Mouse (Mus musculus) limb, embryonic 15.5 days (tissue): ENCODE data around the gene Col25a1. TPM values are rescaled to one million over a fixed set of nuclear protein-coding genes. Genes with fewer than 3 reads are reported as not detected.

Experiments used
- ATAC-seq: fragments of 200-750 bp; cut with Nextera tagmentation; 2 replicates; pipeline ENCODE4 v1.8.0; 2017; ENCODE audit warnings: low read depth, moderate TSS enrichment; ENCODE audit not compliant: insufficient number of reproducible peaks, low FRiP score, low TSS enrichment
- H3K27ac ChIP-seq: fragments of 300-500 bp; sonication (generic); 2 replicates; pipeline ENCODE4 v1.5.1; 2015; ENCODE audit warnings: moderate library complexity, mild to moderate bottlenecking, inconsistent platforms
- H3K27me3 ChIP-seq: fragments of 300-500 bp; sonication (generic); 2 replicates; pipeline ENCODE4 v1.6.1; 2015; ENCODE audit warnings: inconsistent platforms
- H3K36me3 ChIP-seq: fragments of 300-500 bp; sonication (generic); 2 replicates; pipeline ENCODE4 v1.6.1; 2015; ENCODE audit warnings: inconsistent platforms
- H3K4me1 ChIP-seq: fragments of 300-500 bp; sonication (generic); 2 replicates; pipeline ENCODE4 v1.6.1; 2015; ENCODE audit warnings: inconsistent platforms
- H3K4me2 ChIP-seq: fragments of 300-500 bp; sonication (generic); 2 replicates; pipeline ENCODE4 v1.6.1; 2015; ENCODE audit warnings: mild to moderate bottlenecking, inconsistent platforms
- H3K4me3 ChIP-seq: fragments of 300-500 bp; sonication (generic); 2 replicates; pipeline ENCODE4 v1.5.1; 2015; ENCODE audit warnings: mild to moderate bottlenecking, inconsistent platforms
- H3K9ac ChIP-seq: fragments of 300-500 bp; sonication (generic); 2 replicates; pipeline ENCODE4 v1.6.1; 2015; ENCODE audit warnings: inconsistent platforms
- H3K9me3 ChIP-seq: fragments of 300-500 bp; sonication (generic); 2 replicates; pipeline ENCODE4 v1.6.1; 2016; ENCODE audit warnings: inconsistent platforms
- WGBS: fragments of 180-500 bp; shearing (Covaris S2); methylation state at CpG from one replicate; pipeline ENCODE4 v1.1.7; 2015; 5-methylcytosine and 5-hydroxymethylcytosine counted together
- polyA plus RNA-seq: library from polyadenylated mRNA; unstranded; fragments of >200 nt; fragmentation: Nextera tagmentation; extraction: Ambion mirVana; gene quantifications from 2 replicates; pipeline ENCODE4 v1.2.1, GENCODE M21; 2015

Gene Col25a1
- polyA plus RNA-seq, 1 experiment from 2014 or later: 7.5 TPM

DNA sequence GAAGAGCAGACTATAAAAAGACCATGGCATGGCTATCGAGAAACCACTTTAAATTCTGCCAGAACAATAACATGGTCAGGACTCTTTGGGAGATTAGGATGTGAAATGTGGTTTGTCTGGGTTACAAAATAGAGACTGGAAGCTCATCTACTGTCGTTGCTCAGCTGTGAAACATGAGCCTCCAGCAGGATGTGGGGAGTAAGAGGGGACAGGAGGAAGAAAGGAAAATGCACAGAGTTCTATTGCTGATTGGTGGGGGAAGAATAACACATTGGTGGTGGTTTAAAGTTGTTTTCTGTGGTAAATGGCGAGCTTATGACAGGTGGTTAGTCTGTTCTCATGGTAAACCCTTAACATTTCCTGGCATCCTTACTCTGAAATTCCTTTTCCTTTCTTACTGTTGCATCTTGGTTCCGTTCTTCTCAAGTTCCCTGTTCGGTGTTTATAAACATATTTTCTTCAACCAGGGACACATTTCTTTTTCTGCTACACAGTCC lies 87.0 kb downstream of the Col25a1 start:
- Histone ChIP-seq H3K9ac (no peak overlapping the region), H3K4me1 (no peaks in the 10 kb centered on the region), H3K9me3 (no peaks in the 10 kb centered on the region), H3K4me2 (no peak overlapping the region), H3K36me3 (no peaks in the 10 kb centered on the region), H3K27me3 (no peaks in the 10 kb centered on the region), H3K4me3 (no peak overlapping the region), H3K27ac (no peak overlapping the region)
- 64% methylated on average over 5 of the region's 5 CpGs for WGBS
- no peak for ATAC-seq

DNA sequence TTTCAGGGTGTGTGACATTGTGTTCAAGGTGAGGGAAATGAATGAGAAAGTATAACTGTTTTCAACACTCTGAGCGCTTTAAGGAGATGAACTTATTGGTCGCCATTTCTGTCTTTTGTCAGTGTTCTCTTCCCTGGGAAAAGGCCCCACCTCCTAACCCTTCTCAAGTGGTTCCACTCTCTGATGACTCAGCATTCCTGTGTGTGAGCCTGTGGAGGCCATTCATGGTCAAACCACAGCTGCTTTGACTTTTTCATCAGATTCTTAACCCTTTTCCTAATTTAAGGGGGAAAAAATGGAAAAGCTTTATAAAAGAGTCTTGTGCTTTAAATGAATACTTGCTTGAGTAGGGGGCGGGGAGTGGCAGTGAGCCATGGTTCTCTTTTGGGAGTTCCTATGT lies 89.5 kb downstream of the Col25a1 start:
- ATAC-seq: no peak
- no peak overlapping the region for H3K9ac ChIP-seq
- H3K27ac ChIP-seq: no peak overlapping the region
- no peaks in the 10 kb centered on the region for H3K27me3 ChIP-seq
- H3K36me3 ChIP-seq: no peaks in the 10 kb centered on the region
- no peak overlapping the region for H3K4me3 ChIP-seq
- H3K4me1 ChIP-seq: no peaks in the 10 kb centered on the region
- H3K9me3 ChIP-seq: 0 out of 2 replicates have a peak, but pooled peaks cover 5% of the 10 kb centered on the region
- 98% methylated on average over 3 of the region's 3 CpGs for WGBS
- H3K4me2 ChIP-seq: no peak overlapping the region

DNA sequence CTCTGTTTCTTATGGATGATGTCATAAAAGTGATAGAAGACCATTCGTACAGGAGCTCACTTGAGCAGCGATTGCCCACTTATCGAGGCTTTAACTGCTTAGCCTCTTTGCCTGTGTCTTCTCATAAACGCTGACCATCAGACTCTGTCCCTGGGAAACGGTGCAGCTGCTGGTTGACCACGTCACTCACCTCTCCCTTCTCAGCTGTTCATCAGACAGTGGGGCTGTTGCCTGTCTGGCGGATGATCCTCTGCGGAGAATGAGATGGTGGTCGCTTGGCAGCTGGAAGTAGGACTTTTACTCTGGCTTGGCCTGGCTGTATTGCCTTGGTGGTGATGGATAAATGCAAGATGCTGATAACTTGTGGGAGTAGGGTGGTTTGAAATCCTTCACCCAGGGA lies 96.9 kb downstream of the Col25a1 start:
- no peak overlapping the region for H3K4me3 ChIP-seq
- no peak overlapping the region for H3K27ac ChIP-seq
- no peaks in the 10 kb centered on the region for H3K4me1 ChIP-seq
- H3K9me3 ChIP-seq: 0 out of 2 replicates have a peak, but pooled peaks cover 5% of the 10 kb centered on the region
- ATAC-seq: no peak
- no peak overlapping the region for H3K9ac ChIP-seq
- no peak overlapping the region for H3K4me2 ChIP-seq
- no peaks in the 10 kb centered on the region for H3K27me3 ChIP-seq
- 88% methylated on average over 9 of the region's 9 CpGs for WGBS
- H3K36me3 ChIP-seq: no peaks in the 10 kb centered on the region

DNA sequence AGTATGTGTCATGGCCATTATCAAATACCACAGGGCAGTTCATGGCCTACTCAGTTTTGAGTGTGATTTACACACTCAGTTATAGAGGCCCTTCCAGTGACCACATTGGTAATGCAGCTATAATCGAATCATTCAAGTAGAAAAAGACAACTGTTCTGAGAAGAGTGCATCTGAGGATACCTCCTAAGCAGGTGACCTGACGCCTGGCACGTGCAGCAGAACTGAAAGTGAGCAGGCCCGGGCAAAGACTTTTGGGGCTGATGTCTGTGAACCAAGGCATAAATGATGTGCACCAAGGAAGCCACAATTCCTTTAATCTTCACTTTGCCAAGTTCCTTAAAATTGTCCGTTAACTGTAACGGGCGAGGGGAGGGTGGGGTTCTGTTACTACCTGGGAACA lies 101.6 kb downstream of the Col25a1 start:
- Histone ChIP-seq H3K27ac (no peak overlapping the region), H3K4me3 (no peak overlapping the region), H3K4me1 (no peaks in the 10 kb centered on the region), H3K9ac (no peak overlapping the region), H3K27me3 (no peaks in the 10 kb centered on the region), H3K4me2 (no peak overlapping the region), H3K9me3 (no peaks in the 10 kb centered on the region), H3K36me3 (no peaks in the 10 kb centered on the region)
- no peak for ATAC-seq
- 92% methylated on average over 7 of the region's 7 CpGs for WGBS

DNA sequence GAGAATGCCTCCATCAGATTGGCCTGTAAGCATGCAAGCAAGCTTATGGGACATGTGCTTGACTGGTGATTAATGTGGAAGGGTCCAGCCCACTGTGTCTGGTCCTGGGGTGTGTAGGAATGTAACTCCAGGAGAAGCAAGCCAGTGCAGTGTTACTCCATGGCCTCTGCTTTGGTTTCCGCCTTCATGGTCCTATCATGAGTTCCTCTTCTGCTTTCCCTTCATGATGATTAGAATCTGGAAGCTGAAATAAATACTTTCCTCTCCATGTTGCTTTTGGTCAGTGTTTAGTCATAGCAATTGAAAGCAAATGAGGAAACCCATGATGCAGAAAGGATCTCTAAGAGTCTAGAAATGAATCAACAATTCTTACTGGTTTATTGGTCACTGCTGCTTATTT lies 103.9 kb downstream of the Col25a1 start:
- no peak for ATAC-seq
- no peak overlapping the region for H3K4me2 ChIP-seq

DNA sequence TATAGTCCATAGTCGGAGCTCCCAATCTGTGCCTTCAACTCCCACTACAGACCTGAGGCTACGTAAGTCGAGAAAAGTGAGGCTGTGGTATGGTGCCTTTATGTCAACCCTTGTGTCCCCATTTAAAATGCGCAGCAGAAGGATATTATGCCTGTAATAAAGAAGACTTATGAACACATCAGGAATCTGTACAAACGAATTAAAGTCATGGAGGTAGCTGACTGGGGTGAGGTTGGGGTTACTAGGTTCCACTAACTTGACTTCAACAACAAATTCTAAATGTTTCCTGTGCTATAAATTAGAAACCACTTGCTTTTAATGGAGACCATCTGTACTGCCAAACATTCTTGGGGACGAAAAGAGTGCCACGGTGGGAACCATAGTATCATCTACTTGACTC lies 104.8 kb downstream of the Col25a1 start:
- no peak overlapping the region for H3K27ac ChIP-seq
- H3K4me3 ChIP-seq: no peak overlapping the region
- no peak for ATAC-seq
- H3K9me3 ChIP-seq: no peaks in the 10 kb centered on the region
- H3K36me3 ChIP-seq: no peaks in the 10 kb centered on the region
- H3K27me3 ChIP-seq: no peaks in the 10 kb centered on the region
- no peaks in the 10 kb centered on the region for H3K4me1 ChIP-seq
- WGBS: 36% methylated on average over 7 of the region's 7 CpGs
- H3K4me2 ChIP-seq: no peak overlapping the region
- no peak overlapping the region for H3K9ac ChIP-seq

More for the DNA sequence above, 103.9 kb downstream of the Col25a1 start:
- Histone ChIP-seq H3K36me3 (no peaks in the 10 kb centered on the region), H3K4me3 (no peak overlapping the region), H3K27me3 (no peaks in the 10 kb centered on the region), H3K27ac (no peak overlapping the region), H3K4me1 (no peaks in the 10 kb centered on the region), H3K9ac (no peak overlapping the region), H3K9me3 (no peaks in the 10 kb centered on the region)
- WGBS: 87% methylated on average over 1 of the region's 1 CpGs

DNA sequence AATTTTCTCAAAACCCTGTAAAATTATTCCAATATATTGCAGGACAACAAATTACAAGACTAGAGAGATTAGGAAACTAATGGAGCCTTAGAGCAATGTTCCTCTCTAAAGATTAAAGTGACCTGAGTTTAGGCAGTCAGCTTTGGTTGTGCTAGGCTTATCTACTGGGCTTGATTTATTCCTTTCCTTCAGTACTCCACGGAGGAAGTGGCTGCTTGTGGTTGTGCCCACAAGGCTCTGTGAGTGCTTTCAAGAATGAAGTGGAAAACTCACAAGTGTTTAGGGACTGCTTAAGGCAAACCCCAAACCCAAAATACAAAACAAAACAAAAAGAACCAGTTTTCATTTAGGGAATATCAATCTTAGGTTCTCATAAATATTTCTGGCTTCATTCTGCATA lies 106.6 kb downstream of the Col25a1 start:
- H3K4me1 ChIP-seq: no peaks in the 10 kb centered on the region
- no peaks in the 10 kb centered on the region for H3K27me3 ChIP-seq
- no peak overlapping the region for H3K4me2 ChIP-seq
- ATAC-seq: no peak
- H3K27ac ChIP-seq: no peak overlapping the region
- no peak overlapping the region for H3K9ac ChIP-seq
- no peaks in the 10 kb centered on the region for H3K9me3 ChIP-seq
- no peaks in the 10 kb centered on the region for H3K36me3 ChIP-seq
- WGBS: 27% methylated on average over 1 of the region's 1 CpGs
- H3K4me3 ChIP-seq: no peak overlapping the region

DNA sequence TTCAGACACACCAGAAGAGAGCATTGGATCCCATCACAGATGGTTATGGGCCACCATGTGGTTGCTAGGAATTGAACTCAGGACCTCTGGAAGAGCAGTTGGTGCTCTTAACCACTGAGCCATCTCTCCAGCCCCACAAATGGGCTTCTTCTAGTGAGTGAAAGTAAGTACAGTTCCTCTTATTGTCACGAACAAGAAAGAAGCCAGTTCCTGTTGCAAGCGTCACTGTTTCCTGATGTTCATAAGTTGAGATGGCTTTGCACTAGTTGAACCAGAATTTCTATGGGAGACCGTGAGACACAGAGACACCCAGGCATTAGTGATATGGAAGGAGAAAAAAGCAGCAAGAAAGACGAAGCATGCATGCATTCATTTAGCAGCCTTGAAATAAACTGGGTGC lies 110.6 kb downstream of the Col25a1 start:
- no peaks in the 10 kb centered on the region for H3K4me1 ChIP-seq
- H3K27me3 ChIP-seq: no peaks in the 10 kb centered on the region
- no peak for ATAC-seq
- no peak overlapping the region for H3K4me3 ChIP-seq
- H3K9ac ChIP-seq: no peak overlapping the region
- H3K4me2 ChIP-seq: no peak overlapping the region
- no peaks in the 10 kb centered on the region for H3K36me3 ChIP-seq
- WGBS: 88% methylated on average over 4 of the region's 4 CpGs
- H3K9me3 ChIP-seq: no peaks in the 10 kb centered on the region
- H3K27ac ChIP-seq: no peak overlapping the region

DNA sequence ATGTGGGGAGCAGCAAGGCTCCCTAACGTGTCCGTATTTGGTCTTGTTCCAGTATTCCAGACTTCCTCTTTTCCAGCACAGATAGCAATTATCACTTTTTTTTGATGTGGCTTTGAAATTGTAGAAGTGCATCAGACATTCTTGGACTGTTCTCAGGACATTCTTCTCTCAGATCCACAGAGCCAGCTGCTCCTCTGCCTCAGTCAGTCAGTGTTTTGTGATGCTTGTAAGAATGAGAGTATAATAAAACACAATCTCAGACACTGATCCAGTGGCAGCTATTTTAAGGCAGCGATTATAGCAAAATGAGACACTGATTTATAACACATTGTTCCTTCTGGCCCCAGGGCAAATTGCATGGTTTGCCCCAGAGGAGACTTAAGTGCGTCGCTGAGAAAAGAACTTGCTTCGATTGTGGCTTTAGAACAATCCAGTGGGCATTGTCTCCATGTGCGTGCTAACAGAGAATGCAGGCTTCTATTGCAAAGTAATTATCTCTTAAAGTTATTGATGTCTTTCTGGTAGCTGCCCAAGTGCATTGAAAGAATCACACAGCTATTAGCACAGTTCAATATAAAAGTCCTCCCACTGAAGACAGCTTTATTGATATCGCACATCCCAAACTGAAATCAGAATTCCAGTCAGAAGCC lies 111.5 kb downstream of the Col25a1 start:
- no peak for ATAC-seq
- Histone ChIP-seq H3K4me2 (no peak overlapping the region), H3K4me3 (no peak overlapping the region), H3K9me3 (no peaks in the 10 kb centered on the region), H3K36me3 (no peaks in the 10 kb centered on the region), H3K4me1 (no peaks in the 10 kb centered on the region), H3K27ac (no peak overlapping the region), H3K9ac (no peak overlapping the region), H3K27me3 (no peaks in the 10 kb centered on the region)
- WGBS: 51% methylated on average over 8 of the region's 8 CpGs

DNA sequence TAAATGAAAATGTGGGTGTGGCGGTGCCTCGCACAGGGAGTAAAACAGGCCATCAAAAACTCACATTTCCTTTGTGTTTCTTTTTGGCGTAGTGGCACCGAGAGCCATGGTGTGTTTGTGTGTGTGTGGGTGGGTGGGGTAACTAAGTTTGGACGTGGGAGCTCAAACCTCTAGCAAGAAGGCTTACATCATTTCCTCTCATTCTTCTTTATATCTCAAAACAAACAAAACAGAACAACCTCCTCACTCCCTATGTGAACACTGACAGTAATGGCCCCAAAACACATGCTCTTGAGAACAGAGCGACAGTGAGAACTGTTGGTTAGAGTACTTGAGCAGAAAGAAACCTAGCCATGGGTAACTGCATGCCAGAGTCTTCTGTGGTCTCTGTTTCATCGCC lies 121.1 kb downstream of the Col25a1 start:
- Histone ChIP-seq H3K27me3 (no peaks in the 10 kb centered on the region), H3K4me3 (no peak overlapping the region), H3K4me1 (no peaks in the 10 kb centered on the region), H3K9me3 (no peaks in the 10 kb centered on the region), H3K27ac (no peak overlapping the region), H3K4me2 (no peak overlapping the region), H3K9ac (no peak overlapping the region), H3K36me3 (no peaks in the 10 kb centered on the region)
- ATAC-seq: no peak
- 80% methylated on average over 7 of the region's 7 CpGs for WGBS

DNA sequence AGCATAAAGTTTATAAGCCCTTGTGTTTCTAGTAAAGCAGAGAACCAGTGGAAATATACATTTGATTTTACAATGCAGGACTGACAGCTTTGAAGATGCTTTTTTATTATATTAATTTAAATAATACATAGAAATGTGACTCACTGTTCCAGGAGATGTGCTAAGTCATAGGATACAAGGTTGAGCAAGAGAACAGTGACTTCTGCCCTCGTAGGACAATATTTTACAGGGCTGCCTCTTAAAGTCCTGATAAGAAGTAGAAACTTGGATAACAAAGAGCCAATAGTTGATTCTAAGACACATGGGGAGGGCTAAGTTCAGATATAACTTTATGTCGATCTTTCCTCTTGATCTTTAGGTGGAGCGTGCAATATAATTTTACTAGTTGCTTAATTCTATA lies 124.8 kb downstream of the Col25a1 start:
- no peaks in the 10 kb centered on the region for H3K4me1 ChIP-seq
- no peaks in the 10 kb centered on the region for H3K9me3 ChIP-seq
- no peak overlapping the region for H3K4me3 ChIP-seq
- H3K4me2 ChIP-seq: no peak overlapping the region
- 79% methylated on average over 3 of the region's 3 CpGs for WGBS
- no peak for ATAC-seq
- H3K27me3 ChIP-seq: no peaks in the 10 kb centered on the region
- no peaks in the 10 kb centered on the region for H3K36me3 ChIP-seq
- H3K27ac ChIP-seq: no peak overlapping the region
- H3K9ac ChIP-seq: no peak overlapping the region

DNA sequence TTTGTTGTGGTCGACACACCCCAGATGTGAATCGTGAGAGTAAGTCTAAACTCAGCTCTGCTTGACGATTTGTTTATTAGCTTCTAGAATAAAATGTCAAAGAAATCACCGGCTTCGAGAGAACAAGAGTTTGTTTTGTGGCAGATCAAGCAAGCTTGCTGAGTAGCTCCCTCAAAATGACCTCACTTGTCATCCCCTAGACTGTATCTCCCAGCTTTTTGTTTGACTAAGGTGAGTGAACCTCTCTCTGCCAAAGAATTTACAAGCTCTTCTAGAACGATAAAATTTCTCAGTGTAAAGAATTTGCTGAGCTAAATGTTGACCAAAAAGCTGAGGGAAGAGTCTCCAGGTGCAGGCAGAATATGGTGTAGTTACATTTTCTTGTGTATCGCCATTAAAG lies 125.3 kb downstream of the Col25a1 start:
- Histone ChIP-seq H3K9me3 (no peaks in the 10 kb centered on the region), H3K4me2 (no peak overlapping the region), H3K4me3 (no peak overlapping the region), H3K4me1 (no peaks in the 10 kb centered on the region), H3K27me3 (no peaks in the 10 kb centered on the region), H3K27ac (no peak overlapping the region), H3K9ac (no peak overlapping the region), H3K36me3 (no peaks in the 10 kb centered on the region)
- no peak for ATAC-seq
- WGBS: 57% methylated on average over 7 of the region's 7 CpGs

DNA sequence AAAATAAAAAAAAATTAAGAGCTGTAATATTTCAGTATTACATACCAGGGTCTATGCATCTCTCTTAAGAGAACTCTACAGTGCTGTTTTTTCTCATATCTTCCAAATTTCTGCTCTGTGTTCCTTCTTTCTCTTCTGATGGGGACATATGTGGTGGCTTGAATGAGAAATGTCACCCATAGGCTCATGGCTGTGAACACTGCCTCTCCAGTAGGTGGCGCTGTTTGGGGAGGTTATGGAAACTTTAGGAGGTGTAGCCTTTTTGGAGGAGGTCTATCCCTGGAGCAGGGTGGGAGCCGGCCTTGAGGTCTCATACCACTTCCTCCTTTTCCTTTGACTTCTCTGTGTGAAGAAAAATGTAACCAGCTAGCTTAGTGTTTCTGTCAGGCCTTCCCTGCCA lies 128.4 kb downstream of the Col25a1 start:
- Histone ChIP-seq H3K9ac (no peak overlapping the region), H3K4me2 (no peak overlapping the region), H3K4me1 (peaks cover 5% of the 10 kb centered on the region; the same call in 1 of the 2 replicates), H3K9me3 (no peaks in the 10 kb centered on the region), H3K36me3 (no peaks in the 10 kb centered on the region), H3K4me3 (no peak overlapping the region), H3K27me3 (no peaks in the 10 kb centered on the region), H3K27ac (no peak overlapping the region)
- WGBS: 88% methylated on average over 2 of the region's 2 CpGs
- ATAC-seq: no peak
